Mouse (Mus musculus) inflammation-experienced regulatory T-cells, adult 6 months (primary cell): ENCODE results near the gene Slc30a10. TPM values are rescaled to one million over a fixed set of nuclear protein-coding genes. Genes with fewer than 3 reads are reported as not detected.

Experiments
- polyA plus RNA-seq, 3 experiments: library from polyadenylated mRNA; unstranded; fragments of 100-300 nt; shearing (Covaris generic); gene quantifications; one replicate each; pipeline ENCODE4 v1.2.1; 2017

Slc30a10 gene
- polyA plus RNA-seq, 3 experiments from 2014 or later, result not detected

Other genes starting within 250 kb of the Slc30a10 start
- 10 to 100 TPM in 1 of 3 experiments, 1 to 10 TPM in 2; 8.6 to 10.9 (median 9.7) TPM for gene Iars2, start 125.5 kb upstream of the Slc30a10 start, polyA plus RNA-seq
- gene Bpnt1, start 122.7 kb upstream of the Slc30a10 start, polyA plus RNA-seq, result 10 to 100 TPM; 10.8 to 20.3 (median 12.2) TPM
- gene Eprs, start 91.8 kb upstream of the Slc30a10 start, polyA plus RNA-seq, result 100 to 1,000 TPM in 2 of 3 experiments, 10 to 100 TPM in 1; 96.3 to 117 (median 102) TPM